Mouse (Mus musculus): ENCODE measurements at regions not wholly inside any gene's neighbourhood (a gene's known extent, or its start where the extent isn't known, plus 50 kb on each side); places are given as distances from the start of the nearest gene placed in this dataset.
"Not testable (repeated sequence)": the region's sequence is repeated elsewhere in the genome, so short reads cannot be mapped to it uniquely, and the experiment has no call there.

DNA sequence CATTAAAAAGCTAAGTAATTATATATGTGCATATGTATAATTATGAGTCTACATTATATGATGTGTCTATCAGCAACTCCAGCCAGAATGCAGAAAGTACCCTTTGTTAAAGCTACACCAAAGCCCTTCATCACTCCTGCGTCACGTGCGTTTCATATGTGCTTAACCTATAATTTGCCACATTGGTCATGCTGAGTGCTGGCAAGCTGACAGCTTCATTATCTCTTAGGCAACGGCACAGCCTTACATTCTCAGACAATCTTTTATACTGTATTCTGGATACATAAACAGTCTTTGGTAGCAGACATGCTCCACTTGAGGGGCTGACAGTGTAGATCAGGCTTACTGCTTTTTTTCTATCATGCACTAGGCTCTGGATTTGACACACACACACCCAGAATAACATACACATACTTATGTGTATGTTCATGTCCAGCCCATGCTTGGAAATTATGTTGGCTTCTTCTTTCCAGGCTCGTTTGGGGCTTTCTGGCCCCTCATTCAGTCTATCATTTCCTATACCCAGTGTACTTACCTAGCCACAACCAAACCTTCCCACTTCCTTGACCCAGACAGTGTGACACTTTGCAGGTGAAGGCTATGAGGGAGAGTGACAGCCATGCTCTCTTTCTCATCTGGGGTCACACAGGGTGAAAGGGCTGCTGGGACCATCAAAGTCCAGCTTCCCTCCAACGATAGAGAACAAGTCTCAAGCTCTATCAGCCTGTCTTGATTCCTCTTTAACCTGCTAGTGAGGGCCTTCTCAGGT is 692.5 kb upstream of the Intu start:
- no peaks in the 10 kb centered on the region for H3K79me2 ChIP-seq (ENCODE audit: control insufficient read depth, insufficient read depth)
- no peak overlapping the region for H3K4me3 ChIP-seq (ENCODE audit: insufficient read depth, poor library complexity, severe bottlenecking)
- H3K27me3 ChIP-seq (ENCODE audit: control insufficient read depth, insufficient read depth, insufficient read length), result no peaks in the 10 kb centered on the region
- no peaks in the 10 kb centered on the region for H3K36me3 ChIP-seq (ENCODE audit: control insufficient read depth, insufficient read depth)
- H3K79me3 ChIP-seq (ENCODE audit: low read depth), result no peaks in the 10 kb centered on the region
- no peak overlapping the region for H3ac ChIP-seq (ENCODE audit: control insufficient read depth, insufficient read length, low read depth)
- TF ChIP-seq CTCF (IDR thresholded peaks at IDR 0.05; ENCODE audit: control insufficient read depth, insufficient read depth, insufficient read length) (no peak), MYOD1 (IDR thresholded peaks at IDR 0.05; ENCODE audit: control insufficient read depth, insufficient read length, low read depth) (no peak), MYOG (IDR thresholded peaks at IDR 0.05; ENCODE audit: control insufficient read depth, extremely low read depth, insufficient read length) (no peak), MAX (IDR thresholded peaks at IDR 0.05) (no peak), FOSL1 (IDR thresholded peaks at IDR 0.05; ENCODE audit: insufficient read depth, low read length, poor library complexity, severe bottlenecking) (no peak), CEBPB (IDR thresholded peaks at IDR 0.05; ENCODE audit: low read depth) (no peak), USF1 (IDR thresholded peaks at IDR 0.05; ENCODE audit: low read depth) (no peak)

GRCm38 (mm10) chr3:39840946-39841345 is 690.1 kb upstream of the Intu start:
- Histone ChIP-seq H3K4me3 (ENCODE audit: insufficient read depth, poor library complexity, severe bottlenecking) (no peak overlapping the region), H3K36me3 (ENCODE audit: control insufficient read depth, insufficient read depth) (no peaks in the 10 kb centered on the region), H3K79me3 (ENCODE audit: low read depth) (no peaks in the 10 kb centered on the region), H3K79me2 (ENCODE audit: control insufficient read depth, insufficient read depth) (no peaks in the 10 kb centered on the region), H3K27me3 (ENCODE audit: control insufficient read depth, insufficient read depth, insufficient read length) (no peaks in the 10 kb centered on the region), H3ac (ENCODE audit: control insufficient read depth, insufficient read length, low read depth) (no peak overlapping the region)
- TF ChIP-seq MYOD1 (IDR thresholded peaks at IDR 0.05; ENCODE audit: control insufficient read depth, insufficient read length, low read depth) (no peak), FOSL1 (IDR thresholded peaks at IDR 0.05; ENCODE audit: insufficient read depth, low read length, poor library complexity, severe bottlenecking) (no peak), MYOG (IDR thresholded peaks at IDR 0.05; ENCODE audit: control insufficient read depth, extremely low read depth, insufficient read length) (no peak), CTCF (IDR thresholded peaks at IDR 0.05; ENCODE audit: control insufficient read depth, insufficient read depth, insufficient read length) (no peak), CEBPB (IDR thresholded peaks at IDR 0.05; ENCODE audit: low read depth) (no peak), USF1 (IDR thresholded peaks at IDR 0.05; ENCODE audit: low read depth) (no peak), MAX (IDR thresholded peaks at IDR 0.05) (no peak)

GRCm38 (mm10) chr3:39845123-39845522 is 686.0 kb upstream of the Intu start:
- no peaks in the 10 kb centered on the region for H3K36me3 ChIP-seq (ENCODE audit: control insufficient read depth, insufficient read depth)
- H3K4me3 ChIP-seq (ENCODE audit: insufficient read depth, poor library complexity, severe bottlenecking), result no peak overlapping the region
- H3K79me2 ChIP-seq (ENCODE audit: control insufficient read depth, insufficient read depth), result no peaks in the 10 kb centered on the region
- no peak overlapping the region for H3ac ChIP-seq (ENCODE audit: control insufficient read depth, insufficient read length, low read depth)
- H3K27me3 ChIP-seq (ENCODE audit: control insufficient read depth, insufficient read depth, insufficient read length), result no peaks in the 10 kb centered on the region
- no peaks in the 10 kb centered on the region for H3K79me3 ChIP-seq (ENCODE audit: low read depth)
- TF ChIP-seq CTCF (IDR thresholded peaks at IDR 0.05; ENCODE audit: control insufficient read depth, insufficient read depth, insufficient read length), result no peak
- TF ChIP-seq USF1 (IDR thresholded peaks at IDR 0.05; ENCODE audit: low read depth), result no peak
- no peak for TF ChIP-seq CEBPB (IDR thresholded peaks at IDR 0.05; ENCODE audit: low read depth)
- TF ChIP-seq MAX (IDR thresholded peaks at IDR 0.05), result no peak
- no peak for TF ChIP-seq MYOG (IDR thresholded peaks at IDR 0.05; ENCODE audit: control insufficient read depth, extremely low read depth, insufficient read length)
- TF ChIP-seq MYOD1 (IDR thresholded peaks at IDR 0.05; ENCODE audit: control insufficient read depth, insufficient read length, low read depth), result no peak
- no peak for TF ChIP-seq FOSL1 (IDR thresholded peaks at IDR 0.05; ENCODE audit: insufficient read depth, low read length, poor library complexity, severe bottlenecking)

GRCm38 (mm10) chr3:39848829-39849228 is 682.3 kb upstream of the Intu start:
- Histone ChIP-seq H3K36me3 (ENCODE audit: control insufficient read depth, insufficient read depth) (no peaks in the 10 kb centered on the region), H3K79me2 (ENCODE audit: control insufficient read depth, insufficient read depth) (no peaks in the 10 kb centered on the region), H3K27me3 (ENCODE audit: control insufficient read depth, insufficient read depth, insufficient read length) (no peaks in the 10 kb centered on the region), H3K4me3 (ENCODE audit: insufficient read depth, poor library complexity, severe bottlenecking) (no peak overlapping the region), H3K79me3 (ENCODE audit: low read depth) (no peaks in the 10 kb centered on the region), H3ac (ENCODE audit: control insufficient read depth, insufficient read length, low read depth) (no peak overlapping the region)
- TF ChIP-seq MYOG (IDR thresholded peaks at IDR 0.05; ENCODE audit: control insufficient read depth, extremely low read depth, insufficient read length) (no peak), CEBPB (IDR thresholded peaks at IDR 0.05; ENCODE audit: low read depth) (no peak), FOSL1 (IDR thresholded peaks at IDR 0.05; ENCODE audit: insufficient read depth, low read length, poor library complexity, severe bottlenecking) (no peak), USF1 (IDR thresholded peaks at IDR 0.05; ENCODE audit: low read depth) (no peak), CTCF (IDR thresholded peaks at IDR 0.05; ENCODE audit: control insufficient read depth, insufficient read depth, insufficient read length) (no peak), MYOD1 (IDR thresholded peaks at IDR 0.05; ENCODE audit: control insufficient read depth, insufficient read length, low read depth) (no peak), MAX (IDR thresholded peaks at IDR 0.05) (no peak)

DNA sequence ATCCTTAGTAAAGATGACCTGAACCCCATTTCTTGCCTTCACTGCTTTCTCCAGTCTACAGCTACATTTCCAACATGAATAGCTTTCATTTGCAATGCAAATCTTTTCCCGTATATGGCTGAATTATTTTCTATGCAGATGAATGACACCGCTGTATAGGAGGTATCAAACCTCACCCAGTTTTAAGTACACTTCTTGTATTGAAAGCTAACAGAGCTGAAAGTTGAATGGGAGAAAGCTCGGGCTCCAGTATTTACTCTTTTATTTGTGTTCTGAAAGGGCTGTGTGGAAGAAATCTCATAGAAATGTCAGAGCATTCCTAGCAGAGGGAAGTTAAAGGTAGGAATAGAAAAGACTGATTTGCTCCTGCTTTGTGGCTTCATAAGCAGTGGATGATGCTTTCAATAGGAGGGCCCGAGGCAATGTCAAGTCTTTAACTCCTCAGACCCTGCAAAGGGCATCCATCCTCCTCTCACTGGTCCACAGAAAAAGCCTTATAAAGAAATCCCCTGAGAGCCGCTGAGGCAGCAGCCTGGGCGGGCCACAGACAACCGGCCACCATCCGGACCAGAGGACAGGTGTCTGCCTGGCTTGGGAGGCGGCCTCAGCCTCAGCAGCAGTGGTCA is 673.8 kb upstream of the Intu start:
- H3K79me2 ChIP-seq (ENCODE audit: control insufficient read depth, insufficient read depth), result no peaks in the 10 kb centered on the region
- TF ChIP-seq FOSL1 (IDR thresholded peaks at IDR 0.05; ENCODE audit: insufficient read depth, low read length, poor library complexity, severe bottlenecking) (no peak), MYOD1 (IDR thresholded peaks at IDR 0.05; ENCODE audit: control insufficient read depth, insufficient read length, low read depth) (no peak), CTCF (IDR thresholded peaks at IDR 0.05; ENCODE audit: control insufficient read depth, insufficient read depth, insufficient read length) (no peak), MYOG (IDR thresholded peaks at IDR 0.05; ENCODE audit: control insufficient read depth, extremely low read depth, insufficient read length) (no peak), MAX (IDR thresholded peaks at IDR 0.05) (no peak)
- H3K4me3 ChIP-seq (ENCODE audit: insufficient read depth, poor library complexity, severe bottlenecking), result no peak overlapping the region
- no peaks in the 10 kb centered on the region for H3K27me3 ChIP-seq (ENCODE audit: control insufficient read depth, insufficient read depth, insufficient read length)
- H3K36me3 ChIP-seq (ENCODE audit: control insufficient read depth, insufficient read depth), result no peaks in the 10 kb centered on the region
- no peaks in the 10 kb centered on the region for H3K79me3 ChIP-seq (ENCODE audit: low read depth)
- H3ac ChIP-seq (ENCODE audit: control insufficient read depth, insufficient read length, low read depth), result no peak overlapping the region

DNA sequence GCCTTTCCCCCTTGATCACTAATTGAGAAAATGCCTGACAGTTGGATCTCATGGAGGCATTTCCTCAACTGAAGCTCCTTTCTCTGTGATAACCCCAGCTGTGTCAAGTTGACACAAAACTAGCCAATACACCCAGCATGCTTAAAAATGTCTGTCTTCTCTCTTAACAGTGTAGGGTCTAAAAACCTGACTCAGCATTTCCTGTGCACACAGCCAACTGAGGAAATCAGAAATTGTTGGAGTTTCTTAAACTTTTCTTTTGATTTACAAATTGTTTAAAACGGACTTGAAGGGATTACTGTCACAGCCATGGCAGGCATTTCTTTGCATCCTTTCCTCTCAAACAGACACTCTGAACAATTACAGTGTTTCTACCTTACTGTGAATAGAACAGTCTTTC is 655.0 kb upstream of the Intu start:
- not testable (repeated sequence) for H3ac ChIP-seq (ENCODE audit: control insufficient read depth, insufficient read length, low read depth)

More for the DNA sequence above, 655.0 kb upstream of the Intu start:
- H3K36me3 ChIP-seq (ENCODE audit: control insufficient read depth, insufficient read depth); H3K4me3 ChIP-seq (ENCODE audit: insufficient read depth, poor library complexity, severe bottlenecking); H3K79me2 ChIP-seq (ENCODE audit: control insufficient read depth, insufficient read depth); H3K79me3 ChIP-seq (ENCODE audit: low read depth); H3K27me3 ChIP-seq (ENCODE audit: control insufficient read depth, insufficient read depth, insufficient read length): not testable (repeated sequence)

Measured in C2C12 (cell line).